Mouse (Mus musculus): ENCODE results near the gene Sqstm1. TPM values are rescaled to one million over a fixed set of nuclear protein-coding genes. Genes with fewer than 3 reads are reported as not detected.

The Sqstm1 gene
- polyA plus RNA-seq, 1 experiment from 2014 or later, result 377 TPM

- ATAC-seq (ENCODE audit: low read depth), result no peak
- 20% methylated on average over 9 of the region's 9 CpGs for WGBS
- Histone ChIP-seq H3K4me2 (ENCODE audit: low read depth, low read length) (0 out of 2 replicates have a peak overlapping the region, but pooled peaks have one; percentile 1), H3K9me3 (ENCODE audit: control insufficient read depth, low read length) (no peaks in the 10 kb centered on the region), H3K36me3 (ENCODE audit: control insufficient read depth, insufficient read depth, low read length) (no peaks in the 10 kb centered on the region), H3K27ac (ENCODE audit: low read depth, low read length) (peak overlapping the region; percentile 16; the same call in 1 of the 2 replicates), H3K4me1 (ENCODE audit: control insufficient read depth, insufficient read depth, low read length) (no peaks in the 10 kb centered on the region), H3K4me3 (ENCODE audit: low read depth, low read length) (no peak overlapping the region), H3K27me3 (ENCODE audit: control insufficient read depth, insufficient read depth, low read length) (no peaks in the 10 kb centered on the region), H3K9ac (replicated peaks; ENCODE audit: low read depth, low read length) (0 out of 2 replicates have a peak overlapping the region, but pooled peaks have one; percentile 8)
These were observed 5.0 kb upstream of the Sqstm1 start for GRCm38 (mm10) chr11:50215633-50216032.

GRCm38 (mm10) chr11:50214631-50215030 is 4.0 kb upstream of the Sqstm1 start:
- H3K9ac ChIP-seq (replicated peaks; ENCODE audit: low read depth, low read length), result no peak overlapping the region

GRCm38 (mm10) chr11:50212848-50213758 is 2.5 kb upstream of the Sqstm1 start:
- H3K9ac ChIP-seq (replicated peaks; ENCODE audit: low read depth, low read length), result no peak overlapping the region
- H3K4me2 ChIP-seq (ENCODE audit: low read depth, low read length), result no peak overlapping the region
- H3K27ac ChIP-seq (ENCODE audit: low read depth, low read length), result no peak overlapping the region; the same call in 1 of the 2 replicates
- no peak for ATAC-seq (ENCODE audit: low read depth)
- H3K27me3 ChIP-seq (ENCODE audit: control insufficient read depth, insufficient read depth, low read length), result no peaks in the 10 kb centered on the region
- no peaks in the 10 kb centered on the region for H3K9me3 ChIP-seq (ENCODE audit: control insufficient read depth, low read length)
- 69% methylated on average over 11 of the region's 11 CpGs for WGBS
- no peaks in the 10 kb centered on the region for H3K36me3 ChIP-seq (ENCODE audit: control insufficient read depth, insufficient read depth, low read length)
- H3K4me1 ChIP-seq (ENCODE audit: control insufficient read depth, insufficient read depth, low read length), result peaks cover 8% of the 10 kb centered on the region
- H3K4me3 ChIP-seq (ENCODE audit: low read depth, low read length), result no peak overlapping the region

More at GRCm38 (mm10) chr11:50214631-50215030, 4.0 kb upstream of the Sqstm1 start:
- no peak overlapping the region for H3K27ac ChIP-seq (ENCODE audit: low read depth, low read length)
- 97% methylated on average over 6 of the region's 6 CpGs for WGBS
- no peaks in the 10 kb centered on the region for H3K27me3 ChIP-seq (ENCODE audit: control insufficient read depth, insufficient read depth, low read length)
- H3K4me1 ChIP-seq (ENCODE audit: control insufficient read depth, insufficient read depth, low read length), result no peaks in the 10 kb centered on the region
- no peak overlapping the region for H3K4me2 ChIP-seq (ENCODE audit: low read depth, low read length)
- no peak overlapping the region for H3K4me3 ChIP-seq (ENCODE audit: low read depth, low read length)
- no peaks in the 10 kb centered on the region for H3K9me3 ChIP-seq (ENCODE audit: control insufficient read depth, low read length)
- ATAC-seq (ENCODE audit: low read depth), result no peak
- no peaks in the 10 kb centered on the region for H3K36me3 ChIP-seq (ENCODE audit: control insufficient read depth, insufficient read depth, low read length)

- Histone ChIP-seq H3K4me1 (ENCODE audit: control insufficient read depth, insufficient read depth, low read length) (peaks cover 8% of the 10 kb centered on the region), H3K27me3 (ENCODE audit: control insufficient read depth, insufficient read depth, low read length) (no peaks in the 10 kb centered on the region), H3K9ac (replicated peaks; ENCODE audit: low read depth, low read length) (no peak overlapping the region), H3K4me2 (ENCODE audit: low read depth, low read length) (no peak overlapping the region), H3K4me3 (ENCODE audit: low read depth, low read length) (no peak overlapping the region), H3K9me3 (ENCODE audit: control insufficient read depth, low read length) (no peaks in the 10 kb centered on the region), H3K27ac (ENCODE audit: low read depth, low read length) (no peak overlapping the region), H3K36me3 (ENCODE audit: control insufficient read depth, insufficient read depth, low read length) (peaks cover 3% of the 10 kb centered on the region; the same call in 1 of the 2 replicates)
- no peak for ATAC-seq (ENCODE audit: low read depth)
- WGBS, result 76% methylated on average over 3 of the region's 3 CpGs
These were observed 1.6 kb upstream of the Sqstm1 start for GRCm38 (mm10) chr11:50212060-50212739.

GRCm38 (mm10) chr11:50211322-50212059 is 864 bp upstream of the Sqstm1 start:
- no peak overlapping the region for H3K27ac ChIP-seq (ENCODE audit: low read depth, low read length)

GRCm38 (mm10) chr11:50210101-50210504 is 524 bp downstream of the Sqstm1 start:
- peak overlapping the region; percentile 95 for H3K4me3 ChIP-seq (ENCODE audit: low read depth, low read length)
- peak overlapping the region; percentile 99 for H3K27ac ChIP-seq (ENCODE audit: low read depth, low read length)
- no peaks in the 10 kb centered on the region for H3K9me3 ChIP-seq (ENCODE audit: control insufficient read depth, low read length)
- whole genome bisulfite sequencing, result 0% methylated on average over 20 of the region's 24 CpGs
- H3K9ac ChIP-seq (replicated peaks; ENCODE audit: low read depth, low read length), result peak overlapping the region; percentile 97
- peak overlapping the region; percentile 72 for H3K4me2 ChIP-seq (ENCODE audit: low read depth, low read length)
- peak; percentile 93 for ATAC-seq (ENCODE audit: low read depth)
- peaks cover 23% of the 10 kb centered on the region for H3K36me3 ChIP-seq (ENCODE audit: control insufficient read depth, insufficient read depth, low read length)
- no peaks in the 10 kb centered on the region for H3K27me3 ChIP-seq (ENCODE audit: control insufficient read depth, insufficient read depth, low read length)
- peaks cover 8% of the 10 kb centered on the region for H3K4me1 ChIP-seq (ENCODE audit: control insufficient read depth, insufficient read depth, low read length)

More at GRCm38 (mm10) chr11:50211322-50212059, 864 bp upstream of the Sqstm1 start:
- WGBS, result 90% methylated on average over 3 of the region's 3 CpGs
- no peaks in the 10 kb centered on the region for H3K27me3 ChIP-seq (ENCODE audit: control insufficient read depth, insufficient read depth, low read length)
- H3K9ac ChIP-seq (replicated peaks; ENCODE audit: low read depth, low read length), result no peak overlapping the region
- peaks cover 9% of the 10 kb centered on the region; the same call in 1 of the 2 replicates for H3K36me3 ChIP-seq (ENCODE audit: control insufficient read depth, insufficient read depth, low read length)
- H3K4me3 ChIP-seq (ENCODE audit: low read depth, low read length), result peak overlapping the region; percentile 95
- ATAC-seq (ENCODE audit: low read depth), result no peak
- no peaks in the 10 kb centered on the region for H3K9me3 ChIP-seq (ENCODE audit: control insufficient read depth, low read length)
- H3K4me2 ChIP-seq (ENCODE audit: low read depth, low read length), result peak overlapping the region; percentile 72; the same call in 1 of the 2 replicates
- H3K4me1 ChIP-seq (ENCODE audit: control insufficient read depth, insufficient read depth, low read length), result peaks cover 8% of the 10 kb centered on the region

- no peak for ATAC-seq (ENCODE audit: low read depth)
- H3K36me3 ChIP-seq (ENCODE audit: control insufficient read depth, insufficient read depth, low read length), result peaks cover 37% of the 10 kb centered on the region
- H3K9ac ChIP-seq (replicated peaks; ENCODE audit: low read depth, low read length), result no peak overlapping the region
- 95% methylated on average over 5 of the region's 5 CpGs for WGBS
- H3K27ac ChIP-seq (ENCODE audit: low read depth, low read length), result no peak overlapping the region
- no peaks in the 10 kb centered on the region for H3K9me3 ChIP-seq (ENCODE audit: control insufficient read depth, low read length)
- no peak overlapping the region for H3K4me2 ChIP-seq (ENCODE audit: low read depth, low read length)
- H3K4me3 ChIP-seq (ENCODE audit: low read depth, low read length), result no peak overlapping the region
- peaks cover 8% of the 10 kb centered on the region for H3K4me1 ChIP-seq (ENCODE audit: control insufficient read depth, insufficient read depth, low read length)
- H3K27me3 ChIP-seq (ENCODE audit: control insufficient read depth, insufficient read depth, low read length), result no peaks in the 10 kb centered on the region
These were observed 2.6 kb downstream of the Sqstm1 start for GRCm38 (mm10) chr11:50208039-50208438.

- no peaks in the 10 kb centered on the region for H3K9me3 ChIP-seq (ENCODE audit: control insufficient read depth, low read length)
- H3K36me3 ChIP-seq (ENCODE audit: control insufficient read depth, insufficient read depth, low read length), result peaks cover 44% of the 10 kb centered on the region
- 95% methylated on average over 14 of the region's 14 CpGs for WGBS
These were observed 3.3 kb downstream of the Sqstm1 start for GRCm38 (mm10) chr11:50207344-50207743.

More at GRCm38 (mm10) chr11:50207344-50207743, 3.3 kb downstream of the Sqstm1 start:
- Histone ChIP-seq H3K4me1 (ENCODE audit: control insufficient read depth, insufficient read depth, low read length) (peaks cover 8% of the 10 kb centered on the region), H3K27me3 (ENCODE audit: control insufficient read depth, insufficient read depth, low read length) (no peaks in the 10 kb centered on the region), H3K27ac (ENCODE audit: low read depth, low read length) (no peak overlapping the region), H3K4me3 (ENCODE audit: low read depth, low read length) (no peak overlapping the region), H3K9ac (replicated peaks; ENCODE audit: low read depth, low read length) (no peak overlapping the region), H3K4me2 (ENCODE audit: low read depth, low read length) (no peak overlapping the region)
- no peak for ATAC-seq (ENCODE audit: low read depth)

All from neural tube, embryonic 14.5 days (tissue).